Mouse (Mus musculus): Measurements from ENCODE around the gene Nek7.

The Nek7 gene

DNA sequence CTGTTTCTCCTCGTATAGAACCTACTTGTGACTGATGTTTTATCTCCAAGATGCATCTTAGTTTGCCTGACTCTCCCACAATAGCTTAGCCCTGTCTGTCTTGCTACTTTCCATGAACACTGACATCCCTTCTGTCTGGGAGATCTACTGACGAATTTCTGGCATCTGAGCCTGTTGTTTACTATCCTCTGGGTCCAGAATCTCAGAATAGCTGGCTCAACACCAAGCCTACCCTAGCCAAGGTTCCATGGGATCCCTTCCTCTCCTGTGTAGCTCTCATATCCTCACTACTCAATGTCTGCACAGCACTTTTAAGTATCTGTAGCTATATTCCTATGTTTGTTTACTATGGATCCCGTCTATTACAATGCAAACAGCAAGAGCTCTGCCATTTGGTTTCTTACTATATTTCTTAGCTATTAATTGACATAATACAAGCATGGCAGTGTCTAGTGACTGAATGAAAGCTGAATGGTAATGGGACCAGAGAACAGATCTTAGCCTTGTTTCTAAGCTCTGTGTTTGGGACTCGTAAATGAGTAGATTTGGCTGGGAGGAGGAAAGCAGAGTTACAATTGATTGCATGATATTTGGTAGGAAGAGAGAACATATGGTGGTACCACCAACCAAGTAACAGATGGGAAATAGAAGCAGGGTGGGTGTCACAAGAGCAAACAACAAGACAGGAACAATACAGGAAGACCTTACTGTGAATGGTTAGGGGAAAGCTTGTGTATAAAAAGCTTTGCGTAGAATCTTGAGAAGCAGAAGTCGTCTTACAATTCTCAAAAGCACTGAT, 51.3 kb downstream of the Nek7 start:
- no peak for DNase-seq

DNA sequence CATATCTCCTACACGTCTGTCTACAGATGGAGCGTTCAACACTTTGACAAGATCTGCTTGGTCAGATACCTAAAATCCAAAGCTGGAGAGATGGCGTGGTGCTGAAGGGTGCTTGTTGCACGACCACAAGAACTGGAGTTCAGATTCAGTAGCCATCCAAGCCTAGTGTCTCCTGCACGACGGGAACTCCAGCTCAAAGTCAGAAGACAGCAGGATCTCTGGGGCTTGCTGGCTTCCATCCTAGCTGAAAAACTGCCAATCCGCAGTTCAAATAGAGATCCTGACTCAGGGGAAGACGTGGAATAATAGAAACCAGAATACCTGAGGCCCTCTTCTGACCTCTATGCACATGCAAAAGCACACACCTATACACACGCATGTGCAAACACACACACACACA, 52.0 kb downstream of the Nek7 start:
- no peak for DNase-seq

GRCm38 (mm10) chr1:138564677-138565076, 55.3 kb downstream of the Nek7 start:
- no peak for DNase-seq

DNA sequence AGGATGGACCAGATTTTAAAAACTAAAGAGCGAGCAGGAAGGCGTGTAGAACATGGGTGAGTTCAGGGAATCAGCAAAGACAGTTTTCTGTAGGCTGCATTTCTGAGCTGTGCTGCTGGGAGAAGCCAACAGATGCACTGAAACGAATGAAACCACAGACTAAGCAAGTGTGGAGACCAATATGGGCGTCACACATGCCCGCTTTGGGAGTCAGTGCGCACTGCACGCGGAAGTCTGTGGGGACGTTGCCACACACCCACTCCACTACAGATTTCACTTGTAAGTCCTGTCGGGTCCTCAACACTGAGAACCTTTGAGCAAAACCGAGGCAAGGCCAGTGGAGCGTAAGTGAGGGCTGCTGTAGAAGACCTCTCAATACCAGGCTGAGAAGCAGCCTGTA, 59.2 kb downstream of the Nek7 start:
- DNase-seq: no peak

GRCm38 (mm10) chr1:138559213-138560101, 60.5 kb downstream of the Nek7 start:
- DNase-seq: no peak

DNA sequence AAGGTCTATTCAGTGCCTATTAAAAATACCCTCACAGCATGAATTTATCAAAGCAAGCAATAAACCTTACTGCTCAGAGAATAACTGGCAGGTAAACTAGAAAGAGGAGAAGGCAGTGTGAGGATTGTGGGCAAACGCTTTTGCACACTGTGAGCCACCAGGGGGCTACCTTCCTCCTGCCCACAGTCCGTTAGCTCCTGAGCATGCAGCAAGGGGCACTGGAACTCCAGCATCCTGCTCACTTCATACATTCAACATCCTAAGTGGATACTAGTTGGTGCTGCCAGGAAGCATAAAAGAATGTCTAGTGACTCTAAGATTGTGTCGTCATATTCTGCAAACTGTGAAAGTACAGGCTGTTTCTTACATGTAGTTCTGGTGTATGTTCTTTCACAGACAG, 61.6 kb downstream of the Nek7 start:
- no peak for DNase-seq

DNA sequence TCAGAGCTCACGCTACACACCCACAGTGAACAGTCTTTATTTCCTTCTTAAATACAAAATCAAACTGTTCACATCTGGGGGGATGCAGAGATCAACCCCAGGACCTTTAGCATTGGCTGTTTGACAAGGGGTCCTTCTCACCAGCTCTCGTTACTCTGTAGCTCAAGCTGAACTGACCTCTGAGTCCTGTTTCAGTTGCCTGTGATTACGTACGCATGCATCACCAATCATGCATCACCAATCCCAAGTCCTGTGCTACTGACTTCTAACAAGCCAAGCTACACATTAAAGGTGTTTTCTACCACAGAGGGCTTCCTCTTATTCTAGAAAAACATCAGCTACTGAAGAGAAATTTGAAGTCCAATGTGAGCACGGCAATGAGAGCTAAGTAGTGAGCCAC, 65.0 kb downstream of the Nek7 start:
- DNase-seq: no peak

DNA sequence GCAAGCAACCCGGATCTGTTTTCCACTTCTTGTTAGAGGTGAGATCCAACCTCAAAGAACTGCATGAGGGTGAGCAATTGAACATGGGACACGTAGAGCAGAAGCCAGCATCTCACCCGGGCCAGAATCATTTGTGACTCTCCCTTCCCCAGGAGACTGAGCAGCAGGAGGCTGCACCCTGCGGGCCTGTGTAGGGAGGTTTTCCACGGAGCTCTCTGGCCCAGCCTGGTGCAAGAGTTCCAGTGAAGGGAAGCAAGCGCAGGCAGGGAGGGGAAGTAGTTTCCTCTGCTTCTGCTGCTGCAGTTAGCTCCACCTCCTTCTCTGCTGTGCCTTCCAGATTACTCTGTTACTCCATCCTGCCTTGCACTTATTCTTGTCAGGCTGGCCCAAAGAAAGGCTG, 69.8 kb downstream of the Nek7 start:
- DNase-seq: no peak

- DNase-seq: no peak
Observed at GRCm38 (mm10) chr1:138542170-138542515, 77.8 kb downstream of the Nek7 start.

GRCm38 (mm10) chr1:138541495-138542169, 78.3 kb downstream of the Nek7 start:
- DNase-seq: no peak

DNA sequence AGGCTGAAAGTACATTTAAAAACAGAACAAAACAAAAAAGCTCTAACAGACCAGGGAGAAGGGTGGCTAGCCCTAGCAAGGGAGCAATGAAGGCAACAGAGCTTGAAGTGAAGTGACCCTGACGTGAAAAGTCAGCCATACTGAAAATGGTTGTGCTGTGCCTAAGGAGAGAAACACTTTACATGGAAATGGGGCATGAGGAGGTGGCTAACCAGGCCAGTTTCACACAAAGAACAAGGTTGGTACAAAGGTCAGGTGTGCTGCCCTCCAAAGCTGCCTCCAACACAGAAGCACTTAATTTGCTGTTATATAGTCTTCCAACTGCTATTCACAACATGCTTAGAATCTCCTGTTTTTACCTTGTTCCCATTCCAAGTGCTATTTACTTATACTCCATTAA, 80.2 kb downstream of the Nek7 start:
- DNase-seq: peak; percentile 38

DNA sequence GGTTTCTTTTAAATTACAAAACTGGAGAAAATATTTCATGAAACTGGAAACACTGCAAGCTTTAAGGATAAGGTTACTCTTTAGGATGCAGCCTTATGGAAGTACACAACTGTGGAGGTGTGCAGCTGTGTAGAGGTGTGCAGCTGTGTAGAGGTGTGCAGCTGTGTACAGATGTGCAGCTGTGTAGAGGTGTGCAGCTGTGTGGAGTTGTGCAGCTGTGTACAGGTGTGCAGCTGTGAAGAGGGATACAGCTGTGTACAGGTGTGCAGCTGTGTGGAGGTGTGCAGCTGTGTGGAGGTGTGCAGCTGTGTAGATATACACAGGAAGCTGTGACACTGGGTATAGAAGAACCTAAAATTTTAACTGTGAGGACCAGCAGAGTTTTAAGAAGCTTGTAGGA, 81.7 kb downstream of the Nek7 start:
- no peak for DNase-seq

- no peak for DNase-seq
Observed at GRCm38 (mm10) chr1:138535758-138536574, 84.0 kb downstream of the Nek7 start.

DNA sequence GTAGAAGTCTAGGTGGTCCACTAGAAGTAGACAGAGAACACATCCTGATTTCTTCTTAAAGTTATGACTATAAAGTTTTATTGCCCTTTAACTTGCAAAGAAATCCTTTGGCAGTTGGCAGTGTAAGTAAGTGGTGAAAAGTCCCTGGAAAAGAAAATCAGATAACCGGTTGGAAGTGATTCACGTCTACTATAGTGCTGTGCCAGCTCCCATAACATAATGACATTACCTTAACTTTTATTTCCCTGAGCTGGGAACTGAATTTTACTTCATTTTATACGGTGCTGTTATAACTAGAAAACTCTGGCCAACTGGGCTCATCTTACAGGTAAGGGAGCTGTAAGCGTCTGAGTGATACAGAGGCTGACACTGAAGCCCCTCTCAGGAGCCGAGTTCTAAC, 89.3 kb downstream of the Nek7 start:
- DNase-seq: no peak

GRCm38 (mm10) chr1:138523962-138524361, 96.0 kb downstream of the Nek7 start:
- no peak for DNase-seq

GRCm38 (mm10) chr1:138518235-138518634, 101.7 kb downstream of the Nek7 start:
- no peak for DNase-seq

DNA sequence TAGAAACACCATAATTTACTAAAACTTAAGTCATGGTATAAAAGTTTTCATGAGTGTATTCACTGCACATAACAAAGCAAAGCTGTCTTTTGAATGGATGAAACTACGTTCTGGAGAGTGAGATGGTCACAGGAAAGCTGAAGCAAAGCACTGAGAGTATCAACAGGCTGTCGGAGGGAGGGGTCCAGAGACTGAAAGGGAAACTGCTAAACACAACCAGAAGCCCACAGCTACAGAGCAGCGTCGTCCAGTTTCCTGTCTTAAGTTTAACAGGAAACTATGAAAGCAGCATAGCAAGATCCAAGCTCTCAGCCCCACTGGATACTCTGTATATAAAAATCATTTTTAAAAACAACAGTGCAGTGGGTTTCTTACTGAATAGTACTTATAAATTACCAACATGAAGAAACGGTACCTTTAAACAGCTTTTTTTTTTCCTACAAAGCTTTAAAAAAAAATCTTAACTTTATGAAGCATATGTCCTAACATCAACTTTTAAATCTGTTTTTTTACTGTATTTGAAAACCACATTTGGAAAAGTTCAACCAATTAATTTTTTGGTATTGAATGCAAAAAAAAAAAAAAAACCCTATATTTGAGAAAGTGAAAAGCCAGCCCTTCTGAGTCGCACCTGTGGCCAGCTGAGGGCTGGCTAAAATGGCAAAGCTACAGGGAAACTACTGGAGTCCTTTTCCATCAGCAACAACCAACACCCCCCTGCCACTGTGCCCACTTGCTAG, 102.4 kb downstream of the Nek7 start:
- DNase-seq: no peak

- no peak for DNase-seq
Observed at GRCm38 (mm10) chr1:138516946-138517345, 103.0 kb downstream of the Nek7 start.

DNA sequence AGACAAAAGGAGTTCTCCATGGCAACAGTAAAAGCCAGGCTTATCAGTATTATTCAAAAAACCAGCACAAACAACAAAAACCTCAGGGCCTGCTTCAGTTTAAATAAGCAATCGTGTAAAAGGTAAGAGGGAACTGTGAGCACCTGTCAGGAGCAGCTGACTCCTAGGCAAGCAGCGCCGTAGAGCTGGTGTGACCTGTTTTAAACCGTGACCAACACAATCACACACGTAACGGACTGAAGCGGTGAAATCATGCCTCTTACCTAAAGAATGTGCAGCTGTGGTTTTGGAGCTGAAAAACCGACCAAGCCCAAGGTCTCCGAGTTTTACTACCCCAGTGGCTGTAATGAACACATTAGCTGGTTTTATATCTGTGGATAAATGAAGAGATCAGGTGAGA, 104.6 kb downstream of the Nek7 start:
- no peak for DNase-seq

GRCm38 (mm10) chr1:138513982-138514381, 106.0 kb downstream of the Nek7 start:
- DNase-seq: no peak

DNA sequence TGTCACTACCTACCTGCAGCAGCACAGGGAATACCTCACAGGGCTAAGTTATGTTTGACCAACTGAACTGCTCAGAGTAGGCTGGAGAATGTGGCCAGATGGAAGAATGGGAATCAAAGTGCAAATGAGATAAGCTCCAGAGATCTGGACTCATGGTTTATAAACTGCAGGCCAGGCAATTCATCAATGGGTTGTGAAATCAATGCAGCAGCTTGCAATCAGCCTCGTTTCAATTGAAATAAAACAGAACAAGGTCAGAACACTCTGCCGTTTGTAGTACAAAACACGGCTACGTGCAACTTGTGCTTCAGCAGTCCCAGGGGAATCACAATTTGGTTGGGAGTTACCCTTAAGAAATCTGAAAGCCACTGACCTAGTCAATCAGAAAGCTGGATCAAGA, 109.4 kb downstream of the Nek7 start:
- no peak for DNase-seq

DNA sequence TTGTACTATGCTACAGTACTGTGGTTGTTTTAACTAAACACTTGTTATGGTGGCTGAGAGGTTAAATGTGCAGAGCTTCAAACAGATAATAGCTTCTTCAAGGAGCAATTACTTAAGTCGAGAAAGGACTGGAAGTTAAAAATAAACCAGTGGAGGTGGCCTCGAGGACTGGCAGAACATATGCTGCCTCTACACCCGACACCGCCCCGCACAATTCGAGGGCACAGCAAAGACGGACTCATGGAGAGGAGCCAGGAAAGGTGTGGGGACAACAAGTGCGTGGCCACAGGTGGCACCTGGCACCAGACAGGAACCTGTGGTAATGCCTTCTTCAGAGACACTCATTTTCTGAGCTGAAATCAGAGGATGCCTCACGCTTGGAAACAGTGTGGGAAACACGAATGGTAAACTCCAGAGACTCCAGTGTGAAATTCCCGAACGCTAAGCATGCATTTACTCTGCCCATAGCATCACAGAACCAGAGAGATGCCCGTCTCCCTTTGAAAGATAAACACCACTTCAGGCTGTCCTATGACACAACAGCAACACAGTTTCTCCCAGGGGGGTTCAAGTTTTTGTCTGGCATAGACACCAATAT, 112.4 kb downstream of the Nek7 start:
- peak; percentile 36 for DNase-seq

All from kidney, adult 18-20 months (tissue).